Mouse (Mus musculus): ENCODE results near the gene Il1rapl1.

The Il1rapl1 gene

GRCm38 (mm10) chrX:87600914-87601313, 514.5 kb downstream of the Il1rapl1 start:
- DNase-seq: no peak

- DNase-seq: no peak
Measured at GRCm38 (mm10) chrX:87507997-87508396, 607.4 kb downstream of the Il1rapl1 start.

- DNase-seq: no peak
Measured at GRCm38 (mm10) chrX:87502604-87503003, 612.8 kb downstream of the Il1rapl1 start.

- DNase-seq: no peak
Measured at GRCm38 (mm10) chrX:87483416-87483815, 632.0 kb downstream of the Il1rapl1 start.

- peak; percentile 1 to 2 for DNase-seq
Measured at GRCm38 (mm10) chrX:87238191-87238590, 877.3 kb downstream of the Il1rapl1 start.

- no peak for DNase-seq
Measured at GRCm38 (mm10) chrX:87225280-87225679, 890.2 kb downstream of the Il1rapl1 start.

- no peak for DNase-seq
Measured at GRCm38 (mm10) chrX:87002296-87002695, 1113.1 kb downstream of the Il1rapl1 start.

GRCm38 (mm10) chrX:86955126-86955525, 1160.3 kb downstream of the Il1rapl1 start:
- no peak for DNase-seq

GRCm38 (mm10) chrX:86954614-86955013, 1160.8 kb downstream of the Il1rapl1 start:
- DNase-seq: no peak

- DNase-seq: no peak
Measured at GRCm38 (mm10) chrX:86950940-86951339, 1164.5 kb downstream of the Il1rapl1 start.

GRCm38 (mm10) chrX:86949112-86949511, 1166.3 kb downstream of the Il1rapl1 start:
- DNase-seq: no peak

GRCm38 (mm10) chrX:86854835-86855234, 1260.6 kb downstream of the Il1rapl1 start:
- DNase-seq: no peak

GRCm38 (mm10) chrX:86808218-86808617, 1307.2 kb downstream of the Il1rapl1 start:
- no peak for DNase-seq

GRCm38 (mm10) chrX:86802725-86803124, 1312.7 kb downstream of the Il1rapl1 start:
- no peak for DNase-seq

GRCm38 (mm10) chrX:86728803-86729202, 1386.6 kb downstream of the Il1rapl1 start:
- DNase-seq: no peak
